Mouse (Mus musculus): Measurements from ENCODE around the gene 1500015O10Rik.

Gene 1500015O10Rik

GRCm38 (mm10) chr1:43776106-43776505, 45.7 kb downstream of the 1500015O10Rik start:
- peak; percentile 68 for DNase-seq

GRCm38 (mm10) chr1:43781195-43781594, 50.8 kb downstream of the 1500015O10Rik start:
- peak; percentile 31 for DNase-seq

- no peak for DNase-seq
These were observed 51.3 kb downstream of the 1500015O10Rik start for GRCm38 (mm10) chr1:43781672-43782071.

- DNase-seq: no peak
These were observed 52.3 kb downstream of the 1500015O10Rik start for GRCm38 (mm10) chr1:43782680-43783079.

GRCm38 (mm10) chr1:43783186-43783585, 52.8 kb downstream of the 1500015O10Rik start:
- DNase-seq: no peak

- DNase-seq: no peak
These were observed 54.9 kb downstream of the 1500015O10Rik start for GRCm38 (mm10) chr1:43785316-43785715.

- no peak for DNase-seq
These were observed 56.3 kb downstream of the 1500015O10Rik start for GRCm38 (mm10) chr1:43786711-43787110.

GRCm38 (mm10) chr1:43789765-43790164, 59.4 kb downstream of the 1500015O10Rik start:
- DNase-seq: no peak

All from lung, postnatal 10 days (tissue).